Mouse (Mus musculus) heart, adult 8-10 months (tissue): ENCODE results near the gene Pak2. TPM values are rescaled to one million over a fixed set of nuclear protein-coding genes. Genes with fewer than 3 reads are reported as not detected.
"Not testable (repeated sequence)": the region's sequence is repeated elsewhere in the genome, so short reads cannot be mapped to it uniquely, and the experiment has no call there.

Source experiments
- DNase-seq: peaks from one replicate; pipeline ENCODE4 v3.0.0; 2022; ENCODE audit warnings: low spot score
- total RNA-seq, 4 experiments: library from RNA; stranded (reverse); gene quantifications; 2 replicates each; pipeline ENCODE4 v1.2.4; 2022

Gene Pak2
- total RNA-seq, result 10 to 100 TPM; 22.8 to 27.3 (median 25.2) TPM

DNA sequence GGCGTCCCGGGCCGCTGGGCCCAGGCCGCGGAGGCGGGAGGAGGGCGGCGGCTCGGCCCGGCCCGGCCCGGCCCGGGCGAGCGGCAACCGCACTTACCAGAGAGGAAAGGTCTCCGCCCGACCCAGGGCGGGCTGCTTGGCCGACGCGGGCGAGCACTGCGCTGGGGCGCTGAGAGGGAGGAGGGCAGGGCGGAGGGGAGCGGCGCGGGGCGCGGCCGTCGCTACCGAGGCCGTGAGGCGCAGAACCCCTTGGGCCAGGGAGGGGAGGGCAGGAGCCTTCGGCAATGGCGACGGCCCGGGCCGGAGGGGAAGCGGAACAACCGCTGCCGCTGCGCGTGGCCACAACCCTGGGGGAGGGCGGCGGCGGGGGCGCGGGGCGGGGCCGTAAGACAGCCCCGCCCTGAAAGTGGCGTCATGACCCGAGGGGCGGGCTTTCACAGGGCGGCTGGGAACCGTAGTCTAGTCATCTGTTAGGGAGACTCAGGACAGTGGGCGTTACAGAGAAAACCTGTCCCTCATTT lies at the start of gene Pak2:
Gene Pak2 (minus strand): TSS at position 352 of the 521 bp plus-strand sequence.
- peak; percentile 79 for DNase-seq

DNA sequence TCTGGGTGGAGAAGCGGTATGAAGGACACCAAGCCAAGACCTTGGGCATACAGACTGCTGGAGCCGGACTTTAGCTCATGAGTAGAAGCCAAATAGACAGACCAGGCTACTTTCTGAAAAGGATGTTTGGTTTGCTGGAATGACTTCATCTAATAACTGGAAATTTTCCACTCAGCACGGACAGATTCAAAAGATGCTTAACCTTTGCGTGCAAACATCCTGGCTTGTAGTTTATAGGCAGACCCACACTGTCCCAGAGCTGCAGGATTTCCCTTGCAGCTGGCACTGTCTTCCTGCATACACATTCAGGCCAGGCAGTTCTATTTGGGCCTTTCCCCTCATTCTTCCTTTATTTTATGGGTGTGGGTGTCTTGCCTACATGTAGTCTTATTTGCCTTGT lies 47.9 kb upstream of the Pak2 start:
- no peak for DNase-seq

DNA sequence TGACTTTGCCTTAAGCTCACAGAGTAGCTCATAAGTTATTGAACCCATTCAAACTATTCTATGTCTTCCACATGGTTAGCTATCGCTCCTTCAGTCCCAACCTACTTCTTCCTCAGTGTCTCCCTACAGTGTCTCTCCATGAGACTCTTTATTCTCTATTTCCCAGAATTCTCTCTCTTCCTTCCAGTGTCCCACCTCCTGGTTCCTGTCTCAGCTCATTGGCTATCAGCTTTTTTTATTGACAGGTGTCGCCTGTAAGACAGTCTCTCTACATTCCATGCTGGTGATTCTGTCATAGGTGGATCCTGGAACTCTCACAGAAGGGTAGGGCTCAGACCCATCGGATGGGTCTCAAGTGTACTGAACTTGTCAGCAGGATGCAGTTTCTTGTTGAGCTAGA lies 46.2 kb upstream of the Pak2 start:
- DNase-seq, result no peak

DNA sequence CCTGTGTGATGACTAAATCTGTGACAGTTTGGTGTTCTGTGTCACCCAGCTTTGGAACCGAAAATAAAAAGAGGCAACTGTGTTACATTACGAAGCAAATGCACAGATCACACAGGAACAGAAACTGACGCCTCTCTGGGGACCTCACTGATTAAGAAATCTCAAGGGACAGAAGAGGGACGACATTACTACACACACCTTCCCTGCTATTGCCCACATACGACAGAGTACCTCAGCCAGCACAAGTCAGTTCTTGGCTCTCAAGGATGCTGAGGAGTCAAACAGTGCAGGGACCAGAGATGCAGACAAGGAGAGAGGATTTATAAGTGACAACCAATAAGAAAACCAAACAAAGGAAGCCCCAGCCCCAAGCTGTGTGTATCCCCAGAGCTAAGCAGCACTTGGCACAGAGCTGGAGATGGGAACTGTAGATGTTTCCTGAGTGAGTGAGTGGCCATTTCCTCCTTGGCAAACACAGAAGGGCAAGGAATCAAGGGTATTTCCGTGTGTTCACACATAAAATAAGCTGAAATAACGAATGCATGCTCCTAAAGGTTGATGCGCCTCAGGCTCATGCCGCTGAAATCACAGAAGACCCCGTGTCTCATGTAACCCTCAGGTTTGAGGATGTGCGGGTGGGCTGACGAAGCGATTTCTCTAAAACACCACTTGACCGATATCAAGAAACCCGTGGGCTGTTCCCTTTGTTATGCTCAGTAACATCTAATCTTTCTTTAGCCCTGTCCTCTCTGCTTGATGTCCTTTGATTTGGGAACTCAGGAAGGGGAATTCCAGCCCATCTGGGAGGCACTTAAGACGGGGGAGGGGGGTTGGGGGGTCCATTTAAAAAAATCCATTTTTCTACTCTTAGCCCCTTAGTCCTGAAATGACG lies 45.5 kb upstream of the Pak2 start:
- no peak for DNase-seq

DNA sequence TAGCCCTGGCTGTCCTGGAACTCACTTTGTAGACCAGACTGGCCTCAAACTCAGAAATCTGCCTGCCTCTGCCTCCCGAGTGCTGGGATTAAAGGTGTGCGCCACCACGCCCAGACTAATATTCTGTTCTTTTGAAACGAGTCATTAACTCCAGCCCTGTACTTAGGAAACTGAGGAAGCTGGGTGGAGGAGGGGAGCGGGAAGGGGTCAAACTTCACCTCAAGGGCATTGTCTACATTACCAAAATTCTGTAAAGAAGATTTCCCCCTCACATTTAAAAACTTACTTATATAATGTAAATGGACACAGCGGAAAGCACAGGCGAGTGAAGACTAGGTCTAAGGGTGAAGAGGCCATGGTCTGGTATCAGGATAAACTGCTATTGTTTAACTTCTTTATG lies 44.9 kb upstream of the Pak2 start:
- no peak for DNase-seq

DNA sequence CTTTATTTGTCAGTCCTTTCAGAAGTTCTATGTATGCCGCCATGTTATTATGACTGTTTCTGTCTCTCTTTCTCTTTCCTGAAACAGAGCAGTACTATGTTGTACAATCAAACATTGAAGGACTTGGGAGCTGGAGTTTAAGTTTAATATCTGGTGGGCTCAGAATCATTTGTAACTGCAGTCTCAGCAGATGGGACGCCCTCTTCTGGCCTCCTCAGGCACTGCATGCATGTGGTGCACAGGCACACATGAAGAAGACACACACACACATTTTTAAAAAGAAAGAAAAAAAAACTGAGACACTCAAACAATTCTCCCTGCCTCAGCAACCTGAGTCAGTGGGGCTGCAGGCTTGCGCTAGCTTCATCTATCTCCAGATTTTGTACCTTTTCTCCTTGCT lies 41.3 kb upstream of the Pak2 start:
- no peak for DNase-seq

DNA sequence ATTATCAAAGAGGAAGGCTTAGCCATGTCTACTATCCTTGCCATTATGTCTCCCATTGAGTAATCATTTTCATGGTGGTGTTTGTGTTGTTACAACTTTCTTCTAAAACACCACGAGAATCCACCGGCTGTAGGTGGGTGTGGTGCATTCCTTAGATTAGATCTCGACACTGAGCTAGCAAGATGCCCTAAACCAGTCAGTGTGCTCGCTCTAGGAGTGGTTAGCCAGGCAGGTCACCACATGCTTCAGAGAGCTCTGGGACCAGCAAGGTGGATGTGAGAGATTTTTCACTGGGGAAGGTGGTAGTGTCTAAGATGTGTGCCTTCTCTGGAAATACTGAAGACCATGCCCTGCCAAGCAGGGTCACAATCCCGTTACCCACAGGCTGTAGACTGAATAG lies 37.0 kb upstream of the Pak2 start:
- no peak for DNase-seq

DNA sequence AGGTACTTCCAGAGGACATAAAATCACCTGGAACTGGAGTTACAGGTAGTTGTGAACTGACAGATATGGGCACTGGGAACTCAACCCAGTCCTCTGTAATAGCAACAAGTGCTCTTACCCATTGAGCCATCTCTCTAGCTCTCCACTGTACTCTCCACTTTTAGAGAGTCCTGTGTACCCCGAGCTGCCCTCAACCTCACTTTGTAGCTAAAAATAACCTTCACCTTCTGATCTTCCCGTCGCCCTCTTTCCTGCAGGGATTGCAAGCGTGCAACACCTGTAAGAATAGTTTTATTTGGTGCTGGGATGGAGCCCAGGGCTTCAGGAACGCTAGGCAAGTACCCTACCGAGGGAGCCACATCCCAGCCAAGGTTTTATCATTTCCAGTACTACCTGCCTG lies 36.6 kb upstream of the Pak2 start:
- no peak for DNase-seq

DNA sequence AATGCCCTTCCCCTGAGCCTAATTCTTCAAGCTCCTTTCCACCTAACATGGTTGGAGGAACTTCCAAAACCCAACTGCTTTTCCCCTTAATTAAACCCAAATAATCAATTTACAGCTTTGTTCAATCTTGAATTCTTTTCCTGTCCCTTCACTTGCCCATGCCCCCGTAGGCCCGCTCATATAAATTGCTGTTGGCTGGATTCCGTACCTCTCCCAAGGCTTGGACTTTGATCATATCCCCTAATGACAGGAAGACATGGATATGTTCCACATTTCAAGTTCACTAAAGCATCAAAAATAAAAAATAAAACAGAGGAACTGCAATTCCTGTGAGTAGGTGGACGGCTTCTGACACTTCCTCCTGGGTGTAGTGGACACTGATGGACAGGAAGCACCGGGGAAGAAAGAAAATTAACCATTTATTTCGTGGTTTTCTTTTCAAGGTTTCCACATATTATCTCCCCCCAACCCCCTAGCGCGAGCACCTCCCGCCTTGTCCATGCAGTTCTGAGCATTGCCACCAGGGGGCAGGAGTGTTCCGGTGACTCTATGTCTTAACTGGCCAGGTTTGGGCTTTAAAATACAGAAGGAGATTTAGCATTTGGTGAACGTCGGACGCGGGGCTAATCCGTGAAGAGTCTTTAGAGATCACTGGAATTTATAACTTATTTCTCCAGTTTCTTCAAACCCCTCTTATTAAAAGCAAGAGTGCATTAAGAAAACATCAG lies 36.0 kb upstream of the Pak2 start:
- peak; percentile 88 for DNase-seq

DNA sequence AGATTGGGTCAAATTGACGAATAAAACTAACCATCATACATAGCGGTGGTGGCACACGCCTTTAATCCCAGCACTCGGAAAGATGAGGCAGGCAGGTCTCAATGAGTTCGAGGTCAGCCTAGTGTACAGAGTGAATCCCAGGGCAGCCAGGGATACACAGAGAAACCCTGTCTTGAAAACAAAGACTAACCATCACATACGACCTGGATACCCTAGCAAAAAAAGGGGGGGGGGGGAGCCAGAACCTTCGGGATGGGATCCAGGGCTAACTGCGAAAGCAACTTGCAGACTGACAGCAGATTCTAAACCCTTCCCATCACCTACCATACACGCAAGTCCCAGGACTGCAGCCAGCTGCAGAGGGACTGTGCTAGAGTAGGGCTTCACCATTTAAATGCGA lies 35.3 kb upstream of the Pak2 start:
- no peak for DNase-seq

DNA sequence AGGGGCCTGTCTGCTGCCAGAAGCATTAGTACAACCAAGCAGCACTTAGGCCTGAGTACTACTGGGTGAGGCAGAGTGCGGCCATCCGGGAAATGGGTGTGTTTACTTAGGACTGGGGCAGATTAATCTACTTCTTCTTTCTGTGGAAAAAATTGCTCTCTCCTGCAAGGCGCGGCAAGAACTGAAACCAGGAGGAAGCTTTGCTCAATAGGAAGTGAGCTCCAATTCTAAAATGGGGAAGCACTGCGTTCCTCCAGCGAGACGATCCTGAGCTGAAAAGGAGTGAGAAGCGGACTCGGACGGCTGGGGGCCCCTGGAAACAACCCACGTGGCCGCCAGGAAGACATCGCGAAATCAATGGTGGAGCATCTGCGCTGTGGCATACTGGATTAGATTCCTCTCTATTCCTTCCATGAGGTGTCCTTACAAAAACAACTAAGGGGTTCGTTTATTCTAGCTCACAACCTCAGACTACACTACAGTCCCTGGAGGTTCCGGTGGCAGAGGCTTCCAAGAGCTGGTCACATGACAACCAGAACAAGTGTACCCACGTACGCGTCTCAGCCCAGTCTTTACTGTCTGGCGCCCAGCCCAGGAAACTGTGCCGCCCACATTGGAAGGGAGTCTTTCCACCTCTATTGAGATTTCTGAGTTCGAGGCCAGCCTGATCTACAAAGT lies 34.5 kb upstream of the Pak2 start:
- DNase-seq, result peak; percentile 69

DNA sequence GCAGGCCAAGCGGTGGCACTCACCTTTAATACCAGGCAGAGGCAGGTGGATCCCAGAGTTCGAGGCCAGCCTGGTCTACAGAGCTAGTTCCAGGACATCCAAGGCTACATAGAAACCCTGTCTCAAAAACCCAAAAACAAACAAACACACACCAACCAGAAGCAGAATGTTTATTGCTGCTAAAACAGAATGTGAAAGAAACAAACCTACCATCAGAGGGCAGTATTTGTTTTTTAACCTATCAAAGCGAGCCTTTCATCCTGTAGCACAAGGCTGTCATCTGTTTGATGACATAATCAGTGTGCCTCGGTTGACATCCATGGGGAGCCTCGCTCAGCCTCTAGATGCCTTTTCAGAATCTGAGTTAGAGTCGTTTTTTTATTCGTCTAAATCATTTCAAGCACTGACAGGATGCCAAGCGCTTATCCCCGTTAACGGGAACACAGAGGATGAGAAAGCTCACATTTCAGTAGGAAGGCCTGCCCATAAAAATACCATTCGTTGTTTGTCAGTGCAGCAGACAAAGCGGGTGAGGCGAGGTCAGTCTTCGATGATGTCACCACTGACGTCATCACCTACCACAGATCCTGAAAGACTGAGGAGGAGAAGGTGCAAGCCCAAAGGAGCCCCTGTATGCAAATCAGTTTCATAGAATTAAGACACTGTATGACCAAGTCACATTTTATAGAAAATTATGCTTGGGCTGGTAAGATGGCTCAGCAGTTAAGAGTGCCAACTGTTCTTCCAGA lies 32.0 kb upstream of the Pak2 start:
- no peak for DNase-seq

DNA sequence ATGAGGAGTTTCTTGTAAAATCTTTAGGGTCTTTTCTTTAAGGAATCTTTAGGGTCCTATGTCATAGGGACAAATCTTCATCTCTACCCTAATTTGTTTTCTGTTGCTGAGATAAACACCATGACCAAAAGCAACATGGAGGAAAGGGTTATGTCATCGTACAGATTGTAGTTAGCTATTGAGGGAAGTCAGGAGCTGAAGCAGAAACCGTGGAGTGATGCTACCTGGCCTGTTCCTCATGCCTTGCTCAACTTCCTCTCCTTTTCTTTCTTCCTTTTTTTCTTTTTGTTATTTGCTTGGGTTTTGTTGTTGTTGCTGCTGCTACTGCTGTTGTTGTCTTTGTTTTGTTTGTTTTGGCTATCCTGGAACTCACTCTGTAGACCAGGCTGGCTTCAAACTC lies 29.4 kb upstream of the Pak2 start:
- DNase-seq, result no peak

DNA sequence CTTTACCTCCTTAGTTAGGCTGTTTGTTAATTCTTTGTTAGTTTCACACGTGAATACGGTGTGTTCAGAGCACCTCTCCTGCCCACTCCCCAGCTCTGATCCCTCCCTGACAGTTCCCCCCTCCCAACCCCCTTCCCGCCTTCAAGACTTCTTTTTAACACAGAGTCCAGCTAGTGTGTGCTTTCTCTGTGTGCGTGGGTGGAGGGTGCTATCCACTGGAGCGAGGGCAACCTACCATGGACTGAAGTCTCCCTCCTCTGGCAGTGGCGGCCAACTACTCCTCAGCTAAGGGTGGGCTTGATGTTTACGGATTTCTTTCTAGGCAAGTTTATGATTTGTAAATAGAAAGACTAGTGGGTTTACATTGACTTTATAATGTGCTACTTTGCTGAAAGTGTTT lies 29.0 kb upstream of the Pak2 start:
- DNase-seq, result no peak

DNA sequence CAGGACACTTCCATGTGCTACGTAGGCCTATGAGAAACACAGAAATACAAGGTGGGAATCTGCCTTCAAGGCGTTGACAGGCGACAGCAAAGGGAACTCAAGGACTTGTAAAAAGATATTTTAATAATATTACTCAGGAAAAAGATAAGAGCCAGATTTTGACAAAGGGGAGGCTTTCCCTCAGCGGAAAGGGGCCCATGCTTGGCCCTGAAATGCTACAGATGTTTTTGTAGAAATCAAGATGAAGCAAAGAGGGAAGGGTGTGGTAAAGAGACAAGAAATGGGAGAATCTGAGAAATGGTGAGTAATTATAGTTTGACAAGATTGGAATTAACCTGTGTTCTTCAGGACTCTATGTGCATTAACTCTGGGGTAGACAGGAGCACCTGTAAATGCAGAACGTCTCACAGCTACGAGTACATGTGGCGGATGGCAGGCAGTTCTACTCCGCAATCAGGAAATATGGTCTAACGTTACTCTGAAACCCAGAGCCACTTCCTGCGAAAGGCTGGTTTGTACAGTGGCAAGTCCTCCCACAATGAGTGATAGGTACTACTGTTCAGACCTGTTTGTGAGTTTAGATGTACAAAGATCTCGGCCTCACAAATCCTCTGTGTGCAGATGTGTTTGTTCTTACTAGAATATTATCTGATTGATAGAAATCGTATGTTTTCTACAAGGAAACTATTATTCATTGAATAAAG lies 28.4 kb upstream of the Pak2 start:
- DNase-seq, result no peak

DNA sequence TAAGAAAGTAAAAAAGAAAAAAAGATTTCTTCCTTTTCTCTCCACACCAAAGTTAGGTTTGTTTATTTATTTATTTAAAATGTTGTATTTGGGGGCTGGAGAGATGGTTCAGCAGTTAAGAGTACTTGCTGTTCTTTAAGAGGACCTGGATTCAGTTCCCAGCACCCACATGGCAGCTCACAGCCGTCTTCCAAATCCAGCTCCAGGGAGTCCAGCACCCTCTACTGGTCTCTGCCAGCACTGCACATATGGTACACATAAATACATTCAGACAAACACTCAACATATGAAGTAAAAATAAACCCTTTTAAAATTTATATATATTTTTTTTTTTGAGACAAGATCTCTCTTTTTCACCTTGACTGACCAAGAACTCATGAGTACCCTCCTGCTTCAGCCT lies 26.6 kb upstream of the Pak2 start:
- DNase-seq, result no peak

DNA sequence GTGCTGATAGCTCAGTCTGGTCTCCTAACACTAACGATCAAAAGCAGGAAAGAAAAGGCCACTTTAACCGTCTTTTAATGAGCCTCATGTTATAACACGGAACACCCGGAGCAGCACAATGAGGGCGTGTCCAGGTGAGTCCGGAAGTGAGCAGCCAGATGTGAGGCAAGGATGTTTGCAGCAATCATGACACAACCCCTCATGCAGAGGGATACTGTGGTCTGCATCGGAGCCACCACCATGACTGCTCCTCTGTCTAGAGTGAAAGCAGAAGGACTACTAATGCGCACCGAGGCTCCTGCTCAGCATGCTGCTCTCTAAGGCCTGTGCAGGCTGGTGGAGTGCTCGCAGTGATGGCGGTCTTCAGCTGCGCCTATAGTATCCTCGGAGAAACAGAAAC lies 23.2 kb upstream of the Pak2 start:
- no peak for DNase-seq

DNA sequence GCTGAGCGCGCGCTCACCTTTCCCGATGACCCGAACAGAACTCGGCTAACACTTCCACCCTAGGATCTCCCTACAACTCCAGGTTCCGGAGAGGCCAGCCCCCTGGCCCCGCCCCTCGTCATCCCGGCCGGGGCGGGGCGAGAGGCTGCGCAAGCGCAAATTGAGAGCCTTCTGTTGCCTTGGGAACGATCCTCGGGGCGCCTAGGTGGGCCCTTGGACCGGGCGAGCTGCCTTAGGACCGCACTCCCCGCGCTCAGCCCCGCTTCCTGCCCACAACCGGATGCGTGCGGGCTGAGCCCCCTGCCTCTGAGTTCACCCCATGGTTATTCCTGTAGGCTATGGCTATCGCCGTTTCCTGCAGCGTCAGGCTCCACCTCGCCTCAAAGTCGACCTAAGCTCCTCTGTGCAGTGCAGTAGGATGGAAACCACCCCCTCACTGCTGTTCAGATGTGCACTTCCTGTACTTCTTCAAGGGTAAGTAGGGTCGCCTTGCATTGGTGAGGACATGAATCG lies 20.6 kb upstream of the Pak2 start, which contains the start of the genes Pigx and Cep19:
Gene Pigx (minus strand): TSS at position 103 of the 513 bp plus-strand sequence.
Gene Cep19 (plus strand): TSS at position 163 of the 513 bp plus-strand sequence.
- peak; percentile 90 for DNase-seq

DNA sequence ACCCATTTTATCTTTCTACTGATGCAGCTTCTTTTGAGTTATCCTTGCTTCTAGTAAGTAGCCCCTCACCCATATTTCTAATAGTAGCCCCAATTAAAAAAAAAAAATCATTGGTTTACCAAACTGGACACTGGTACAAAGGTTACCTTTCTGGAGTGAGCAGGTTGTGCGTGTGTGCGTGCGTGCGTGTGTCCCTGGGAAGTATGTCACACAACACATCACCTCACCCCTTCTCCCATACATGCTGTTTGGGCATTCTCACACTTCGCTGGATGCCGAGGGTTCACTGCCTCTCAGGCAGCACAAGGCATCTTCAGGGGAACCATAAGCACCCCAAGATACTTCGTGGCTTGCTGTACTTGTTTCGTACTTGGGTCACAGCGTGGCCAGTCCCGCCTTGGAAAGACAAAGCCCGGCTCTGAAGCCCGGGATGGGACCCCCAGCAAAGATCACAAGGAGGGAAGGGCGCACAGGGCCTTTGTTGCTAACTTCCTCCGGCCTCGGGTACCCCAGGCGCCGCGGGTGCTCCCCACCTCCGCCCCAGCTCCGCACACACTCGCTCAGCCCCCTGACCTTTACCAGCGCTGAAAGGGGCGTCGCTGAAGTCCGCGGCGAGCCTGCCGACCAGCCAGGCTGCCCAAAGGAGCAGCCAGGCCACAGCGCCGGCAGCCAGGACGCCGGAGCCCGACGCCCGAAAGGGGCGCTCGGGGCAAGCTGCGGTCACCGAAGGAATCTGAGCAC lies 19.9 kb upstream of the Pak2 start:
- no peak for DNase-seq

DNA sequence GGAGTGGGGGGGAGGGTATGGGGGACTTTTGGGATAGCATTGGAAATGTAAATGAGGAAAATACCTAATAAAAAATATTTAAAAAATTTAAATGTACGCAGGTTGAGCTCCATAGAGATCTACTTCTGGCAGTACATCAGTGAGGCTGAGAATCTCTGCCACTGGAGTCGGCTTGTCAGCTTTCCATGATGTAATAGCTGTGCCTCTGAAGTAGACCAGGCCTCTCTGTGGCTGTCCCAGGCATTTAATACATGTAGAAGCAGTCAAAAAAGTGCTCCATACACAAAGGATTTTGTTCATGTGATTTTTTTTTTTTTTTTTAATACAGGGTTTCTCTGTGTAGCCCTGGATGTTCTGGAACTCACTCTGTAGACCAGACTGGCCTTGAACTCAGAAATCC lies 18.6 kb upstream of the Pak2 start:
- DNase-seq, result not testable (repeated sequence)
